Mouse (Mus musculus): ENCODE data around the gene Fh1. TPM values are rescaled to one million over a fixed set of nuclear protein-coding genes. Genes with fewer than 3 reads are reported as not detected.

The Fh1 gene
- total and polyA plus RNA-seq, 3 experiments: 159 to 186 TPM; not detected in 1

- Histone ChIP-seq H3K4me1 (ENCODE audit: control insufficient read depth in 1 of 2, insufficient read depth in 2 of 2, low read length in 2 of 2) (peaks cover 2 to 11% of the 10 kb centered on the region in 2 experiments; a peak in 3 of 4 replicates), H3K4me3 (ENCODE audit: control insufficient read depth in 1 of 2, insufficient read depth in 1 of 2, low read depth in 2 of 2, low read length in 2 of 2) (peak overlapping the region; percentile 64 to 79), H3K27ac (ENCODE audit: control insufficient read depth, low read depth, low read length) (peak overlapping the region; percentile 78), H3K9me3 (replicated peaks; ENCODE audit: insufficient read depth, low read length) (no peaks in the 10 kb centered on the region), H3K36me3 (ENCODE audit: control insufficient read depth in 1 of 2, insufficient read depth in 2 of 2, low read length in 2 of 2) (peaks cover 0 to 4% of the 10 kb centered on the region in 2 experiments; a peak in 2 of 4 replicates), H3K9ac (ENCODE audit: control insufficient read depth, low read depth, low read length, poor library complexity, severe bottlenecking) (peak overlapping the region; percentile 60), H3K27me3 (ENCODE audit: control insufficient read depth in 1 of 2, insufficient read depth in 2 of 2, low read length in 2 of 2) (no peaks in the 10 kb centered on the region), H3K79me2 (ENCODE audit: control insufficient read depth, insufficient read depth, low read length, poor library complexity) (no peaks in the 10 kb centered on the region; the same call in 1 of the 2 replicates)
- TF ChIP-seq ELF1 (IDR thresholded peaks at IDR 0.05; ENCODE audit: low read depth, low read length): no peak
- 0 out of 2 replicates have a peak, but pooled peaks have one; percentile 38 for TF ChIP-seq MXI1 (IDR thresholded peaks at IDR 0.05; ENCODE audit: low read depth, low read length)
- peak; percentile 79 for TF ChIP-seq GATA1 (IDR thresholded peaks at IDR 0.05; ENCODE audit: low read depth, low read length)
- no peak for TF ChIP-seq CHD1 (IDR thresholded peaks at IDR 0.05; ENCODE audit: low read depth, low read length)
- no peak for TF ChIP-seq MYB (IDR thresholded peaks at IDR 0.05; ENCODE audit: low read depth, low read length)
- TF ChIP-seq ETS1 (IDR thresholded peaks at IDR 0.05; ENCODE audit: low read depth, low read length): 0 out of 2 replicates have a peak, but pooled peaks have one; percentile 40
- no peak for TF ChIP-seq USF1 (IDR thresholded peaks at IDR 0.05; ENCODE audit: low read depth, low read length)
- TF ChIP-seq TBP (IDR thresholded peaks at IDR 0.05; ENCODE audit: low read depth, low read length): peak; percentile 63
- peak; percentile 49 for TF ChIP-seq SIN3A (IDR thresholded peaks at IDR 0.05; ENCODE audit: low read length)
- TF ChIP-seq MEF2A (IDR thresholded peaks at IDR 0.05; ENCODE audit: extremely low read depth, insufficient replicate concordance, low read depth, low read length, poor library complexity, severe bottlenecking): no peak
- peak; percentile 52 for TF ChIP-seq CHD2 (IDR thresholded peaks at IDR 0.05; ENCODE audit: low read length)
- TF ChIP-seq MYC (IDR thresholded peaks at IDR 0.05; ENCODE audit: low read depth, low read length): 0 out of 2 replicates have a peak, but pooled peaks have one; percentile 67
- peak; percentile 42 to 43; a peak in 3 of 4 replicates for TF ChIP-seq EP300 (IDR thresholded peaks at IDR 0.05; ENCODE audit: low read depth in 1 of 2, low read length in 2 of 2)
- TF ChIP-seq NELFE (IDR thresholded peaks at IDR 0.05; ENCODE audit: low read depth, low read length): 0 out of 2 replicates have a peak, but pooled peaks have one; percentile 18
- DNase-seq (ENCODE audit: low read depth, low spot score): peak; percentile 75
Observed at GRCm38 (mm10) chr1:175631721-175632221, 6.3 kb upstream of the Fh1 start.

GRCm38 (mm10) chr1:175631080-175631479, 5.6 kb upstream of the Fh1 start:
- peak; percentile 65 for DNase-seq (ENCODE audit: low read depth, low spot score)
- H3K27ac ChIP-seq (ENCODE audit: control insufficient read depth, low read depth, low read length): no peak overlapping the region; the same call in 1 of the 2 replicates
- H3K79me2 ChIP-seq (ENCODE audit: control insufficient read depth, insufficient read depth, low read length, poor library complexity): no peaks in the 10 kb centered on the region; the same call in 1 of the 2 replicates
- TF ChIP-seq GATA1 (IDR thresholded peaks at IDR 0.05; ENCODE audit: low read depth, low read length): peak; percentile 56
- peak; percentile 46 to 66; a peak in 3 of 4 replicates for TF ChIP-seq EP300 (IDR thresholded peaks at IDR 0.05; ENCODE audit: low read depth in 1 of 2, low read length in 2 of 2)
- 0 out of 2 replicates have a peak, but pooled peaks have one; percentile 8 for TF ChIP-seq MXI1 (IDR thresholded peaks at IDR 0.05; ENCODE audit: low read depth, low read length)
- TF ChIP-seq TAL1 (IDR thresholded peaks at IDR 0.05; ENCODE audit: low read length): peak; percentile 10; the same call in 1 of the 2 replicates
- TF ChIP-seq NELFE (IDR thresholded peaks at IDR 0.05; ENCODE audit: low read depth, low read length): no peak
- TF ChIP-seq ZC3H11A (IDR thresholded peaks at IDR 0.05; ENCODE audit: low read depth, low read length): no peak
- peak; percentile 52; the same call in 1 of the 2 replicates for TF ChIP-seq ETS1 (IDR thresholded peaks at IDR 0.05; ENCODE audit: low read depth, low read length)
- peak; percentile 61; the same call in 1 of the 2 replicates for TF ChIP-seq GABPA (IDR thresholded peaks at IDR 0.05; ENCODE audit: low read depth, low read length)
- TF ChIP-seq RCOR1 (IDR thresholded peaks at IDR 0.05; ENCODE audit: low read depth, low read length): peak; percentile 72; the same call in 1 of the 2 replicates
- peak; percentile 39; the same call in 1 of the 2 replicates for TF ChIP-seq TCF12 (IDR thresholded peaks at IDR 0.05; ENCODE audit: low read depth, low read length)
- no peak overlapping the region for H3K9ac ChIP-seq (ENCODE audit: control insufficient read depth, low read depth, low read length, poor library complexity, severe bottlenecking)
- peaks cover 0 to 9% of the 10 kb centered on the region in 2 experiments; a peak in 2 of 4 replicates for H3K36me3 ChIP-seq (ENCODE audit: control insufficient read depth in 1 of 2, insufficient read depth in 2 of 2, low read length in 2 of 2)
- no peaks in the 10 kb centered on the region for H3K27me3 ChIP-seq (ENCODE audit: control insufficient read depth in 1 of 2, insufficient read depth in 2 of 2, low read length in 2 of 2)
- H3K4me3 ChIP-seq (ENCODE audit: control insufficient read depth in 1 of 2, insufficient read depth in 1 of 2, low read depth in 2 of 2, low read length in 2 of 2): peak overlapping the region in 1 of 2 experiments; percentile 79; a peak in 2 of 4 replicates
- peaks cover 2 to 14% of the 10 kb centered on the region in 2 experiments for H3K4me1 ChIP-seq (ENCODE audit: control insufficient read depth in 1 of 2, insufficient read depth in 2 of 2, low read length in 2 of 2)
- no peaks in the 10 kb centered on the region for H3K9me3 ChIP-seq (replicated peaks; ENCODE audit: insufficient read depth, low read length)

All from MEL (cell line).